Mouse (Mus musculus) heart, embryonic 14.5 days (tissue): Measurements from ENCODE around the gene Znrf3. TPM values are rescaled to one million over a fixed set of nuclear protein-coding genes. Genes with fewer than 3 reads are reported as not detected.

ENCODE experiments used
- ATAC-seq: fragments of 200-750 bp; cut with Nextera tagmentation; 2 replicates; pipeline ENCODE4 v1.8.0; 2017; ENCODE audit warnings: low read depth, moderate TSS enrichment; ENCODE audit not compliant: insufficient number of reproducible peaks, insufficient read depth, low FRiP score
- H3K27ac ChIP-seq, 2 experiments: fragments of 200-500 bp in 1 of 2; fragments of 300-500 bp in 1 of 2; sonication (generic) in 1 of 2; replicated peaks in 1 of 2; 2 replicates each; pipeline ENCODE4 v1.5.1; 2012 to 2014; ENCODE audit warnings: low read depth in 2 of 2, low read length in 2 of 2, control low read depth in 1 of 2, mild to moderate bottlenecking in 1 of 2, mixed read lengths in 1 of 2; ENCODE audit not compliant: control insufficient read depth in 1 of 2, insufficient read depth in 1 of 2
- H3K27me3 ChIP-seq: fragments of 300-500 bp; sonication (generic); 2 replicates; pipeline ENCODE4 v1.6.1; 2014; ENCODE audit warnings: mild to moderate bottlenecking, low read length, control low read depth; ENCODE audit not compliant: control insufficient read depth, insufficient read depth
- H3K36me3 ChIP-seq: fragments of 300-500 bp; sonication (generic); 2 replicates; pipeline ENCODE4 v1.6.1; 2014; ENCODE audit warnings: mild to moderate bottlenecking, control low read depth, low read length, mixed read lengths; ENCODE audit not compliant: control insufficient read depth, insufficient read depth
- H3K4me1 ChIP-seq, 2 experiments: fragments of 200-500 bp in 1 of 2; fragments of 300-500 bp in 1 of 2; sonication (generic) in 1 of 2; 2 replicates each; pipeline ENCODE4 v1.6.1; 2012 to 2014; ENCODE audit warnings: low read length in 2 of 2, control low read depth in 1 of 2, mixed read lengths in 1 of 2; ENCODE audit not compliant: control insufficient read depth in 2 of 2, insufficient read depth in 2 of 2
- H3K4me2 ChIP-seq: fragments of 300-500 bp; sonication (generic); 2 replicates; pipeline ENCODE4 v1.6.1; 2014; ENCODE audit warnings: mild to moderate bottlenecking, low read length
- H3K4me3 ChIP-seq, 2 experiments: fragments of 200-500 bp in 1 of 2; fragments of 300-500 bp in 1 of 2; sonication (generic) in 1 of 2; 2 replicates each; pipeline ENCODE4 v1.5.1; 2012 to 2014; ENCODE audit warnings: low read length in 2 of 2, mild to moderate bottlenecking in 2 of 2, control low read depth in 1 of 2, low read depth in 1 of 2, moderate library complexity in 1 of 2; ENCODE audit not compliant: control insufficient read depth in 1 of 2, insufficient read depth in 1 of 2
- H3K9ac ChIP-seq: fragments of 300-500 bp; sonication (generic); 2 replicates; pipeline ENCODE4 v1.6.1; 2014; ENCODE audit warnings: mild to moderate bottlenecking, low read length
- H3K9me3 ChIP-seq: fragments of 300-500 bp; sonication (generic); 2 replicates; pipeline ENCODE4 v1.6.1; 2016; ENCODE audit warnings: low read length, control low read depth; ENCODE audit not compliant: control insufficient read depth
- WGBS: fragments of 180-500 bp; shearing (Covaris S2); extraction: QIAGEN DNeasy Blood & Tissue Kit; methylation state at CpG from one replicate; pipeline ENCODE4 v1.1.7; 2014; 5-methylcytosine and 5-hydroxymethylcytosine counted together
- polyA plus RNA-seq: library from polyadenylated mRNA; unstranded; fragments of >200 nt; fragmentation: Nextera tagmentation; extraction: Ambion mirVana; gene quantifications from 2 replicates; pipeline ENCODE4 v1.2.1, GENCODE M21; 2014

Gene Znrf3
- polyA plus RNA-seq, 1 experiment from 2014 or later: 7.5 TPM

DNA sequence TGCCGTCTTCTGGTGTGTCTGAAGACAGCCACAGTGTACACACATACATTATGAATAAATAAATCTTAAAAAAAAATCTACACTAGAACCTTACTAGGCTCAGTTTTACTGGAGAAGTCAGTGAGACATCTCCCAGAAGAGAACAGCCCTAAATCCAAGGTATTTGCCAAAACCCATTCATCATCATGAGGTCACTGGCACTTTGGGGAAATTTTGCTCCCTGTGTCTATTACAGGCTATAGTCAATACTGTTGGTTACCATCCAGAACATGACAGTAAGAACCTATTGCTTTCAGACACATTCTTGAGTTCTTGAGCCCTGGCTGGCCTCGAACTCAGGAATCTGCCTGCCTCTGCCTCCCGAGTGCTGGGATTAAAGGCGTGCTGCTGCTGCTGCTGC is 113.8 kb downstream of the Znrf3 start:
- 91% methylated on average over 4 of the region's 4 CpGs for WGBS
- Histone ChIP-seq H3K27ac (no peak overlapping the region), H3K9ac (no peak overlapping the region), H3K36me3 (0 out of 2 replicates have a peak, but pooled peaks cover 3% of the 10 kb centered on the region), H3K9me3 (no peaks in the 10 kb centered on the region), H3K27me3 (no peaks in the 10 kb centered on the region), H3K4me3 (no peak overlapping the region), H3K4me1 (no peaks in the 10 kb centered on the region), H3K4me2 (no peak overlapping the region)
- no peak for ATAC-seq

GRCm38 (mm10) chr11:5327693-5328092 is 117.0 kb downstream of the Znrf3 start:
- H3K9ac ChIP-seq: no peak overlapping the region
- H3K36me3 ChIP-seq: 0 out of 2 replicates have a peak, but pooled peaks cover 3% of the 10 kb centered on the region
- no peak overlapping the region for H3K27ac ChIP-seq
- WGBS: 82% methylated on average over 1 of the region's 1 CpGs
- ATAC-seq: no peak
- no peaks in the 10 kb centered on the region for H3K4me1 ChIP-seq
- H3K4me3 ChIP-seq: no peak overlapping the region
- no peaks in the 10 kb centered on the region for H3K9me3 ChIP-seq
- H3K4me2 ChIP-seq: no peak overlapping the region
- no peaks in the 10 kb centered on the region for H3K27me3 ChIP-seq

- Histone ChIP-seq H3K27me3 (no peaks in the 10 kb centered on the region), H3K9me3 (no peaks in the 10 kb centered on the region), H3K4me1 (no peaks in the 10 kb centered on the region), H3K4me2 (no peak overlapping the region), H3K36me3 (0 out of 2 replicates have a peak, but pooled peaks cover 3% of the 10 kb centered on the region), H3K27ac (no peak overlapping the region), H3K4me3 (no peak overlapping the region), H3K9ac (no peak overlapping the region)
- 94% methylated on average over 3 of the region's 3 CpGs for WGBS
- no peak for ATAC-seq
Observed at GRCm38 (mm10) chr11:5326252-5326651, 118.4 kb downstream of the Znrf3 start.

GRCm38 (mm10) chr11:5325217-5325616 is 119.4 kb downstream of the Znrf3 start:
- Histone ChIP-seq H3K27me3 (no peaks in the 10 kb centered on the region), H3K27ac (no peak overlapping the region), H3K4me3 (no peak overlapping the region), H3K4me2 (no peak overlapping the region), H3K9ac (no peak overlapping the region), H3K36me3 (0 out of 2 replicates have a peak, but pooled peaks cover 3% of the 10 kb centered on the region), H3K4me1 (no peaks in the 10 kb centered on the region), H3K9me3 (no peaks in the 10 kb centered on the region)
- no peak for ATAC-seq
- whole genome bisulfite sequencing: 92% methylated on average over 6 of the region's 6 CpGs

DNA sequence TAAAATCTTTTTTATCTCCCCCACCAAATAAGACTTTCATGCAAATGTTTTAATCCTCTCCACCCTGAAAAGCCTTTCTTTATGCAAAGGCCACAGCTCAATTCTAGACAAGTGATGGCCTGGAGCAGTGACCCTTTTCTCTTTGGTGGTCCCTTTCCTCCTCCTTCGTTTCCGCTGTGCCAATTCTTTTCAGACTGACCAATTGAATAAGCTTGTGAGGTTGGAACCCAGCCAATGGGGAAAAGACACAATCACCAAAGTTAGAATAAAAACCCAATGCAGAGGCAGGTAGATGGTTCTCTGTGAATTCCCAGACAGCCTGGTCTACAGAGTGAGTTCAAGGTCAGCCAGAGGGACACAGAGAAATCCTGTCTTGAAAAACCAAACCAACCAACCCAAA is 120.4 kb downstream of the Znrf3 start:
- no peak overlapping the region for H3K4me3 ChIP-seq
- H3K4me2 ChIP-seq: no peak overlapping the region
- H3K36me3 ChIP-seq: no peaks in the 10 kb centered on the region
- H3K27me3 ChIP-seq: no peaks in the 10 kb centered on the region
- WGBS: 66% methylated on average over 2 of the region's 2 CpGs
- H3K9me3 ChIP-seq: no peaks in the 10 kb centered on the region
- H3K9ac ChIP-seq: no peak overlapping the region
- no peaks in the 10 kb centered on the region for H3K4me1 ChIP-seq
- no peak for ATAC-seq
- no peak overlapping the region for H3K27ac ChIP-seq

DNA sequence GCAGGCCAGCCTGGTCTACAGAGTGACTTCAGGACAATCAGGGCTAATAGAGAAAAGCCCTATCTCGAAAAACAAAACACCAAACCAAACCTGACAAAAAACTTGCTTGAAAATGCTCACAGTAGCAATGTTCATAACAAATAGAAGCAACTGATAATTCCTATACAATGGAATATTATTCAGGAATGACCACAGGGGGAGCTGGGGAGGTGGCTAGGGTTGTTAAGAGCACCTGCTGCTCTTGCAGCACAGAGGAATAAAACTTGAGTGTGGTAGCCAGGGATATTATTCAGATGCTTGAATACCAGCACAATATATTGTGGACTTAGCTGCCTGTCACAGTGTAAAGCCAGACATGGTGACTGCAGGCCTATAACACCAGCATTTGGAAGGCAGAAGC is 123.0 kb downstream of the Znrf3 start:
- WGBS: 88% methylated on average over 1 of the region's 1 CpGs
- H3K27ac ChIP-seq: no peak overlapping the region
- H3K4me3 ChIP-seq: no peak overlapping the region
- H3K9me3 ChIP-seq: no peaks in the 10 kb centered on the region
- no peak overlapping the region for H3K9ac ChIP-seq
- no peak for ATAC-seq
- H3K36me3 ChIP-seq: no peaks in the 10 kb centered on the region
- H3K27me3 ChIP-seq: no peaks in the 10 kb centered on the region
- H3K4me1 ChIP-seq: peaks cover 9 to 10% of the 10 kb centered on the region in 2 experiments
- H3K4me2 ChIP-seq: no peak overlapping the region

- peaks cover 15 to 21% of the 10 kb centered on the region in 2 experiments for H3K4me1 ChIP-seq
- ATAC-seq: no peak
- no peaks in the 10 kb centered on the region for H3K36me3 ChIP-seq
- no peaks in the 10 kb centered on the region for H3K9me3 ChIP-seq
- H3K27me3 ChIP-seq: no peaks in the 10 kb centered on the region
- H3K4me2 ChIP-seq: no peak overlapping the region
- H3K4me3 ChIP-seq: no peak overlapping the region
- 38% methylated on average over 2 of the region's 2 CpGs for WGBS
- H3K27ac ChIP-seq: no peak overlapping the region
- no peak overlapping the region for H3K9ac ChIP-seq
Observed at GRCm38 (mm10) chr11:5318976-5319375, 125.7 kb downstream of the Znrf3 start.

DNA sequence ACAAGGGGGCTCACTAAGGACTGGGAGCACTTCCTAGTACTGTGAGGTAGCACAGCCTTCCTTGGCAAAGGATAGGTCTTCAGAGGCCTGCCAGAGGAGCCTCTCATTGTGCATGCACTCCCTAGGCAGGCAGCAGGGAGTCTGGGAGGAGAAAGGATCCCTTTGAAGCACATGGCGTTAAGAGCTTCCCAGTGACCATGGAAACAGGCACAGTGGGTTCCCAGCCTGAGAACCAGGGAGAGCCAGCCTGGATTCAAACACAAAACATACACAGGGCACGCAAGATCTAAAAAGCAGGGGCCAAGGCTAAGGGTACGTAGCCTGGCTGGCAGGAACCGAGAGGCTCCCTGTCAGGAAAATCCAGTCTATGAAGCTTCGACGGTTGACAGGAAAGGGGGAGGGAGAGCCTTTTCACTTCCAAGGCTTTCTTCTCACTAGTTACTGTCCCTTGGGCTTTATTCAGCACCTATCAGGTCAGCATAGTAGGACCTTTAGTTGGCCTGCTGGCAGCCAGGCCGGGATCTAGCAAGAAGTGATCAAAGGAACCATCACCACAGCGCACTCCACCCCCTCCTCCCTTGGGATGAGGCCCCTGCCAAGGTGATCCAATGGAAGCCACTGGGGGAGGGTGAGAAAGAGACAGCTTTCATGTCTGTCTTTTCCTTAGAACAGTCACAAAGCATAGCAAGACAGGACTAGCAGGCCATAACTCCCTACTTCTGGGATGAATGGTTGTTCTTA is 126.4 kb downstream of the Znrf3 start:
- no peak overlapping the region for H3K4me2 ChIP-seq
- H3K27ac ChIP-seq: no peak overlapping the region
- no peak for ATAC-seq
- no peaks in the 10 kb centered on the region for H3K9me3 ChIP-seq
- H3K4me3 ChIP-seq: no peak overlapping the region
- WGBS: 35% methylated on average over 8 of the region's 8 CpGs
- peaks cover 19 to 23% of the 10 kb centered on the region in 2 experiments for H3K4me1 ChIP-seq
- no peaks in the 10 kb centered on the region for H3K36me3 ChIP-seq
- no peaks in the 10 kb centered on the region for H3K27me3 ChIP-seq
- H3K9ac ChIP-seq: no peak overlapping the region
